Mouse (Mus musculus) cerebellum, postnatal 14 days (tissue): ENCODE measurements around the gene Ell.
"Not testable (repeated sequence)": the region's sequence is repeated elsewhere in the genome, so short reads cannot be mapped to it uniquely, and the experiment has no call there.

Source experiments
- DNase-seq, 2 experiments: peaks; one replicate each; pipeline ENCODE4 v3.0.0; 2021; ENCODE audit warnings: mixed read lengths in 2 of 2

The Ell gene

DNA sequence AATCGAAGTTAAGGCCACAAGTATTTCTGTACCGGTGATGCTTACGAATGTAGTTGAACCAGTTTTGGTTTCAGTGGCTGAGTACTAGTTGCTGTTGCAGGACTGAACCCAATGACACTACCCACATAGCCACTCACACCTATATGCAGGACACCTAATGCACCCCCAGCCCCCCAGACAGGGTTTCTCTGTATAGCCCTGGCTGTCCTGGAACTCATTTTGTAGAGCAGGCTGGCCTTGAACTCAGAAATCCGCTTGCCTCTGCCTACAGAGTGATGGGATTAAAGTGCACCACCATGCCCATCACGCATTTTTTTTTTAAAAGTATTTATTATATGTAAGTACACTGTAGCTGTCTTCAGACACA, 32.2 kb upstream of the Ell start:
- no peak for DNase-seq

DNA sequence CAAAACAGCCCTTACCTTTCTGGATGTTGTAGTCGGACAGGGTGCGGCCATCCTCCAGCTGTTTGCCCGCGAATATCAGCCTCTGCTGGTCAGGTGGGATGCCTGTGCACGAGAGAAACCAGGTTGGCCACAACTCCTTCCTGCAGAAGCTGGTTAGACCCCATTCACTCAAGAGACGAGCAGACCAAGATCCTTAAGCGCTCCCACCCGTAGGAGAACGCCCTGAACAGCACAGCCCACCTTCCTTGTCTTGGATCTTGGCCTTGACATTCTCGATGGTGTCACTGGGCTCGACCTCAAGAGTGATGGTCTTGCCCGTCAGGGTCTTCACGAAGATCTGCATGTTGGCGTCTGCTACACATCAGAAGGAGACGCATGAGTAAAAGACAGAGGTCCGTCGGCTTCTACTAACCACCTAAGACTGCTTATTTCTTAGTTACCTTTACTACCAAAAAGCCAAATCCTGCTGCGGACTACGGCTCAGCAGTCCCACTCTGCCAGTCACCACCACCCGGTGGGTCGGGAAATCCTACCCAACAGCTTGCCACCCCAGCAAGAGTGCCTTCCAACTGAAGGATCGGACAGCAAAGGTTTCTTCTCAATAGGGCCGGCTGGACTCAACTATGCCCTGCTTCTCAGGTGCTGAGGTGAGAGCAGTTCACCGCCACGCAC, 29.8 kb upstream of the Ell start:
- DNase-seq, result no peak

DNA sequence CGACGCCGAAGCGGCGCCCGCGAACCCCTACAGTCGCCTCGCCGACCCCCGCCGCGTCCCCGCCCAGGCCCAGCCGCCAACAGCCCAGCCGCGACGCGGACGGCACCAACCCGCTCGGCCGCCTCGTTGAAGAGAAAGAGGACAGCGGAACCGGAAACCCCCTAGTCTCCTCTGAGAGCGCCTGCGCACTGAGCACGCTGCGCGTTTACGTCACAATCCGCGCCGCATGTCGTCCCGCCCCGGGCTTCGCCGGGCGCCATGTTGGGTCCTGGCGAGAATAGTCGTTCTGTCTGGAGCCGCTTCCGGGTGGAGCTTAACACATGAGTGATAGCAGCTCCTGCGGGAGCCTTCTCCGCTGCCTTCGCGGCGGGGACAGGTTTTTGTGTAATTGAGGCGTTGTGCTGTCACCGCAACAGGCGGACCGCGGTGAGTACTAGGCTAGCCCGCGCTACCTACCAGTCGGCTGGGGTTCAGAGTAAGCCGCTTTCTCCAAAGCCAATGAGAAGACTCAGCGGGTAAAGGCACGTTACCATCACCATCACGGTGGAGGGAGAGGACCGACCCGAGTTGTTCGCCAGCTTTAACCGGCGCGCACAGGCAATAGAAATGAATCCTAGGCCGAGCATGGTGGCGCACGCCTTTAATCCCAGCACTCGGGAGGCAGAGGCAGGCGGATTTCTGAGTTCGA, 28.9 kb upstream of the Ell start, which contains the start of gene Uba52:
Gene Uba52, minus strand, starts transcription at position 574 of the 688 bp plus-strand sequence.
- peak; percentile 98 to 99 for DNase-seq

DNA sequence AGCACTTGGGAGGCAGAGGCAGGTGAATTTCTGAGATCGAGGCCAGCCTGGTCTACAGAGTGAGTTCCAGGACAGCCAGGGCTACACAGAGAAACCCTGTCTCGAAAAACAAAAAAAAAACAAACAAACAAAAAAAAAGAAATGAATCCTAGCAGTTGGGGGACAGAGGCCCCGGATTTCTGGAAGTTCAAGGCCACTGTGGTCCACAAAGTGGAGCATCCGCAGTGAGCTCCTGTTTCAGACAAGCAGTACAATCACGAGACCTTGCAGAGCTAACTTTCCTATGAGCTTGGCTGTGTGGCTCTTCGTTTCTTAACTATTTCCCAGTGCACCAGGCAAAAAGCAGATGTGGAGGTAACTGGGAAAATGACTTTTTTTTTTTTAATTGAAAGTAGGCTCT, 28.1 kb upstream of the Ell start:
- not testable (repeated sequence) for DNase-seq

DNA sequence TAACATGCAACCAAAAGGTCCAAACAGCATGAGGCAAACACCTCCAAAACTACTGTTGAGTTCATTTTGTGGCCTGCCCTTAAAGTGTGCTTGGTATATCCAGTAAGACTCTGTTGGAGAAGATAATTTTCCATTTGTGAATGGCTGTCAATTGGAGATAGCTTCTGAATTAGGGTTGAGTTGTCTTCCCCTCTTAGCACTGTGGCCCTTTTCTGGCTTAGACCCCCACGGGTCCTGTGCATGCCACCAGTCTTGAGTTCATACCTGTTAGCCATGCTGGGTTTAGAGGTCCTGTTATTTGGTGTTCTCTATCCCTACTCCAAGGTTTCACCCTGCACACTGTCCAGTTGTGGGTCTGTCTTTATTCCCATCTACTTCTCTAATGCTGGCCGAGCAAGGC, 27.5 kb upstream of the Ell start:
- no peak for DNase-seq

DNA sequence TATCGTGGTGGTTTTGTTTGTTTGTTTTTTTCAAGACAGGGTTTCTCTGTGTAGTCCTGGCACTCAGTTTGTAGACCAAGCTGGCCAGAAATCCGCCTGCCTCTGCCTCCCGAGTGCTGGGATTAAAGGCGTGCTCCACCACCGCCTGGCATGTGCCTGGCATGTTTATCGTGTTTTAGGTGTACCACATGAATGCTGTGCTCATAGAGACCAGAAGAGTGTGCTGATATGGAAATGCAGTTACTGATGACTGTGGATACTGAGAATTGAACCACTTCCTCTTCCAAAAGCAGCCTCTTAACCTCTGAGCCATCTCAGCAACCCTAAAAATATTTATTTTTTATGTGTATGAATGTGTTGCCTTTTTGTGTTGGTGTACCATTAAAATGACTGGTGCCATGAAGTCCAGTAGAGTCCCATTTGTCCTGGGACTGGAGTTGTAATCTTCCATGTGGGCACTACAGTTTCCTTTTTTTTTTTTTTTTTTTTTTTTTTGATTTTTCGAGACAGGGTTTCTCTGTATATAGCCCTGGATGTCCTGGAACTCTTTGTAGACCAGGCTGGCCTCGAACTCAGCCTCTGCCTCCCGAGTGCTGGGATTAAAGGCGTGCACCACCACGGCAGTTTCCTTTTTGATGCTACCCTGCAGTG, 26.9 kb upstream of the Ell start:
- no peak for DNase-seq

DNA sequence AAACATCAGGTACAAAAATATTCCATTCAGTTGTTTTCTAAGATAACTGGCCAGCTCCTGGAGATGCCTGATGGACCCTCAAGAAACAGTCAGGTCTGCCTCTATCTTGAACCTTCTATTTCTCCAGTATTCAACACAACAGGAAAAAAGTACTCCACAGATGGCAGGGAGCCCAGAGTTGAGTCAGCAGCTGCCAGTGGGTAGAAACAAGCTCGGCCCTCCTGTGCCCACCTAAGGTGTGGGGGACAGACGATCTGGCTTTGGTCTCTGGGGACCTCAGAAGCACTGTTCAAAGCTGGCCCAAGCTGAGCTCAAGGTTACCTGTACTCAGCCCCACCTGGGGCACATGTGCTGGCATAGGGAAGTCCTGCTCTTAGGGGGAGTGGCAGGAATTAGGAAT, 25.8 kb upstream of the Ell start:
- no peak for DNase-seq

DNA sequence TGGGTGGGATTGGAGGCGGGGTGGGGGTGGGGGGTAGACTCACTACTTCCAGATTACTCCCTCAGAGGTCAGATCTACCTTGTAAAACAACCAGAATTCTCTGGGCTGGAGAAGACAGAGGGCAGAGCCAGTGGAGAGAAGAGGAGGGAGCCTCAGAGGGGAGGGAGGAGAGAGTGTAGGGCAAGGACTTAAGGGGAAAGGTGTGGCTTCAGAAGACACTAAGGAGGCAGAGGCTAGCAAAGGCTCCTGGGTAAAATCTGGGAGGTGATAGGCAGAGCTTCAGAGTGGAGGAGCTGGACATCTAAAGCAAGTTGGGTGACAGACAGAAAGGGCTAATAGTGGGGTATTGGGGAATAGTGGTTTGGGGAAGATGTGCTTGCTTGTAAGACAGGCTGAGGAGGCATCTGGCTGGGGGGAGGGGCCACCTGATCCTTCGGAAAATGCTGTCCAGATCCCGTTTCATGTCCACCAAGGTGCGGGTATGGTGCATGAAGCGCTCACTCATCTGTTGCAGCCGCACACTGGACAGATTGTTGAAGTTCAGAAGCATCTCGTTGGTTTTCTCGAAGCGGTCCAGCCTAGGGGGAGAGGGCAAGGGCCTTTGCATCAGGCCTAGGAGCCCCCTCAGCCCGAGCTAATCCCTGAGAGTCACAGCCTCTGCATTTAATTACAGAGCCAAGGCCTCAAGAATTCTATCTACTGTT, 21.2 kb upstream of the Ell start:
- no peak for DNase-seq

DNA sequence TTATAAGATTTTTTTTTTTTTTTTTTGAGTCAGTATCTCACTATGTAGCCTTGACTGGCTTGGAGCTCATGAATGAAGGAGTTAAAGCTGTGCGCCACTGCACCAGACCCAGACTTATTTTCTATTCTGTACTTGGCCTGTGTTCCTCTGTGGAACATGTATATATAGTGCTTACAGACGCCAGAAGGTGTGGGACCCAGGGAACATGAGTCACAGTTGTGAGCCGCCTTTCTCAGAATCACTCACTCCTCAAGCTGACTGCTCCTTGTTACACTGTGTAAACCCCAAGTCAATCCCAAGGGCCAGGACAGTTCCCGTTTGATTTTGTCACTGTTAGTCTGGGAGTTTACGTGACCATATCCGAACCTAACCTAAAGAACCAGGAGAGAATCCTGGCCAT, 20.2 kb upstream of the Ell start:
- no peak for DNase-seq

DNA sequence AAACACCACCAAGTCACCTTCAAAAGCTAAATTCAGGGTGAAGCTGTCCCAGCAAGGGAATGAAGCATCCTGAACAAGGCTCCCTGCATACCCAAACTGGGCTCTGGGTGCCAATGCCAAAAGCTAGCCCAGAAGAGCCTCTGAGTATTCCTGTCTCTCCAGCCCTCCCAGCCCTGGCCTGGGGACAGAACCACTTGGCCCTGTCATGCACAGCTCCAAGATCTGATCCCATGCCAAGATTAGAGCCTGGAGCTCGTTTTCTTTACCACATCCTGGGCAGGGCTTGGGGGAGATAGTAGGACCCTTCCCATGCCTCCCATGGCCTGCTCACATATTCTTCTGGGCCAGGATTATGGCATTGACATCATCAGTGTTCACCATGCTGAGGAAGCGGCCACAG, 19.7 kb upstream of the Ell start:
- DNase-seq, result no peak

DNA sequence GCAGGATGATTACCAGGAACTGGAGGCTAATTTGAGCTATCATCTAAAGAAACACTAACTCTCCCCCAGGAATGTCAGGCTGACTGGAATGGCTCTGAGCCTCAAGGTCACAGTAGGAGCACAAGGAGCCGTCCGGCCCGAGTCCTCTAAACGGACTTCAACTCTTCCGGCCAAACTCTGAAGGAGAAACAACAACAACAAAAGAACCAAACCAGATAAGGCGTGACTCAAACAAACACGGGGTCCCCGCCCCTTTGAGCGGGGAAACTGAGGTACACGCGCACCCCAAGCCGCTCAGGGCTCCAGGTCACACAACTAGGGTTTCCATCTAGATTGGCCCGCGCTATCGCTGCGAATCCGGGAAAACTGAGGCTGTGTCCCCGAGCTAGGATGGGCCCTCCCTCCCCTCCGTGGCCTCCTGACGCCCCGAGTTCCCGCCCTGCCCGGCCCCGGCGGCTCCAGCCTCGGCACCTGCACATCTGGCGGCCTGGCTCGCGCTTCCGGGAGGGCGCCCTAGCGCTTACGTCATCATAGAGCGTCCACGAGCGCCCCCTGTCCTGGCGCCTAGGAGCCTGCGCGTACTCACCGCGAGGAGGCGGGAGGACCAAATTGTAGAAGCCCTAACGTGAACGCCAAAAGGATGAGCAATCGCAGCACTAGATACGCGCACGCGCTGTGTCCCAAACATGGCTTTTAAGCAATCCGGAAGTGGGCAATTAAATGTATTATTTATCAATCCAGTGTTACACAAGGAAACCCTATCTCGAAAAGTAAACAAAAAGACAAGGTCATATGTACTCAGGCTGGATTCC, 16.5 kb upstream of the Ell start:
- DNase-seq, result peak; percentile 96 to 97

DNA sequence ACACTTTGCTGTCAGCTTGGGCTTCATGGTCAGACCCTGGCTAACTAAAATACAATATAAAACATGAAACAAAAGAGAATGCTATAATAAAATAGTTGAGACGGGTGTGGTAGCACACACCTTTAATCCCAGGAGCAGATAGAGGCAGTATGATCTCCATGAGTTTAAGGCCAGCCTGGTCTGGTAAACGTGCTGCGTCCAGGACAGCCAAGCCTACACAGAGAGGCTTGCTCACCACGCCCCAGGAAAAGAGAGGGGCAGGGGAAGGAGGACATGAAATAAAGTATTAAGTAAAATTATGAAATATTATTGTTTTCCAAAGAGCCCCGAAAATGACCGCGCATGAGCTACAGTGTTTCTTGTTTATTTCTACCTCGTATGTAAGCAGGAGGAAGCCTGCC, 12.1 kb upstream of the Ell start:
- DNase-seq, result no peak

DNA sequence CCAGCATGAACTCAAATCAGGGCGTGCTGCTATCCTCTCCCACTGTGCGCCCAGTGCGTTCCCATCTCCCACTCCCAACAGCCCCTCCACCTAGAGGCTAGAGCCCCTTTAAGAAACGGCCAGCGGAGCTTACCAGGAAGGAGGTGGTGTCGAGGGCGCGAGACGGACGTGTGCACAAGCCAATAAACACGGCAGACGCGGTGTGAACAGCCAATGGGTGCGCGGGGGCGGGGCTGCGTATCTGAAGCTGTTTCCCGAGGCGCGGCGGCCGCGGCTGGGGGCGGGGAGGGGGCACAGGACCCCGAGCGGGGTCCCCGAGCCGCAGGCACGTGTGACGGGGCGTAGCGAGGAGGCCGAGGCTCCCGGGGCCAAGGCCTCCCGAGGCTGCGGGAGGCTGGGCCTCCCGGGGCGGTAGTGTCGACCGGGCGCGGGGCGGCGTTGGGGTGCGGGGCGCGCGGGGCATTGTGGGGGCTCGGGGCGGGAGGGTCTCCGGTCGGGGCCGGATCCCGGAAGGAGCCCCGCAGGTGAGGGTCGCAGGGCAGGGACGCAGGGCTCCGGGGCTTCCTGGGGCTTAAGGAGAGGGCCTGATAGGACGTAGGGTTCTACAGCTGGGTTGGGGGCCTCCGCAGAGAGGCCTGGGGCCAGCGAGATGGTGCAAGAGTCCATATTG, 11.6 kb upstream of the Ell start, which contains the start of the genes Fkbp8 and Kxd1:
Gene Fkbp8, plus strand, starts transcription at position 213 of the 670 bp plus-strand sequence.
Gene Kxd1, minus strand, starts transcription at position 445 of the 670 bp plus-strand sequence.
- peak; percentile 99 to 100 for DNase-seq

DNA sequence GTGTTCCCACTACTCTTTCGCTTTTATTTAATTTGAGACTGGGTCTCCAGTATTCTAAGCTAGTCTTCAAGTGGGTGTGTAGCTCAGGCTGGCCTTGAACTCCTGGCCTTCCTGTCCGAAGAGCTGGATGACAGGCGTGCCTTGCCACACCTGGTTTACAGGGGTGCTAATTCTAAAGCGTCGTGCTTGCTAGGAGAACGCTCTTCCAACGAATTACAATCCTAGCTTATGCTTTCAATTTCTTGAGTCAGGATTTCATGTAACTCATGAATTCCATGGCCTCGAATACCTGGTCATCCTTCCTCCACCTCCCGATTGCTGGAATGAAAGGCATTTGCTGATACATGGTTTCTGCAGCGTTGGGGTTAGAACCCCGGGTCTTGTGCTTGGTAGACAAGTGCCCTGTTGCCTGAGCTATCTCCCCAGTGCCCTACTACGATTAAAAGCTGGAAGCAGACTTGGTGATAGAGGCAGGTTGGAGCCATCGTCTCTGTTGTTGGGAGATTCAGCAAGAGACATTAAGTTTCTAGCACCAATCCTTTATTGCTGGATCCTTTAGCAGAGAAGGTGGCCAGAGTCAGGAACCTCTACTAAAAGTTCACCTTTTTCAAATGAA, 11.0 kb upstream of the Ell start:
- no peak for DNase-seq

DNA sequence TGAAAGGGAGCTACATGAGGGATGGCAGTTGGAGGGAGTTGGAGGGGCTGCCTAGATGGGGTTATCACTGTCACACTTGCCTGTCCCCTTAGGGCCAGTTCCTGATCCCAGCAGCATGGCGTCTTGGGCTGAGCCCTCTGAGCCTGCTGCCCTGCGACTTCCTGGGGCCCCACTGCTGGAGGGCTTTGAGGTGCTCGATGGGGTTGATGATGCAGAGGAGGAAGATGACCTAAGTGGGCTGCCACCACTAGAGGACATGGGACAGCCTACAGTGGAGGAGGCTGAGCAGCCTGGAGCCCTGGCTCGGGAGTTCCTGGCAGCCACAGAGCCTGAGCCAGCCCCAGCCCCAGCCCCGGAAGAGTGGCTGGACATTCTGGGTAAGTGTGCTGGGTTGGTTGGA, 10.0 kb upstream of the Ell start:
- no peak for DNase-seq

DNA sequence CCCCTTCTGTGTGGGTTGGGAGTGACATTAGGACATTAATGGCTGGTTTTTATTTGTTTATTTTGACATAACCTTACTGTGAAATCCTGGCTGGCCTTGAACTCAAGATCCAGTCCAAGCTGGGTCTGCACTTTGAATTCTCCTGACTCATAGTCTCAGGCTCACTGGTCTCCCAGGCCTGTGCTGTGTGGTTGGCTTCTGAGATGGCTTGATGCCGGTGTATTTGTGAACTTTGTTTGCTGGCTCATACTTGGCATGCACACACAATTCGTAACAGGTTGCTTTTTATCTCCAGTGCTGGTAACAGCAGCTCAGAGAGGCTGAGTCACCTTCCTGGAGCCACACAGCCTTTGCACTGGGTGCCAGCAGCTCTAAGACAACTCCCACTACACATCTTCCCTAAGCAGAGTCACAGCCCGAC, 9.5 kb upstream of the Ell start:
- DNase-seq, result no peak

DNA sequence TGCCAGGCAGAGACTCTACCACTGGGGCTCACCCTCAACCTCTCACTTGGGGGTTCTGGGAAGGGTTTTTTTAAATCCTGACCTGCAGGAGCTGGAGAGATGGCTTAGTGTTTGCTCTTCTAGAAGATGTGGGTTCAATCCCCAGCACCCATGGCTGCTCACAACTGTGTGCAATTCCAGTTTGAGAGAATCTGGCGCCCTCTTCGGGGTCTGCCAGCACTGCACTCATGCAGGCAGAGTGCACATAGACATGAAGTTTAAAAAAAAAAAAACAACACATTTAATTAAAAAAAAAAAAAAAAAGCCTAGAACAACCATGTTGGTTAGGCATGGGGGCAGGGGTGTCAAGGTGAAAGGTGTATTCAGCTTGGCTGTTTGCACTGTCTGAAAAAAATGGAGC, 8.9 kb upstream of the Ell start:
- DNase-seq, result peak in 1 of 2 experiments; percentile 44

DNA sequence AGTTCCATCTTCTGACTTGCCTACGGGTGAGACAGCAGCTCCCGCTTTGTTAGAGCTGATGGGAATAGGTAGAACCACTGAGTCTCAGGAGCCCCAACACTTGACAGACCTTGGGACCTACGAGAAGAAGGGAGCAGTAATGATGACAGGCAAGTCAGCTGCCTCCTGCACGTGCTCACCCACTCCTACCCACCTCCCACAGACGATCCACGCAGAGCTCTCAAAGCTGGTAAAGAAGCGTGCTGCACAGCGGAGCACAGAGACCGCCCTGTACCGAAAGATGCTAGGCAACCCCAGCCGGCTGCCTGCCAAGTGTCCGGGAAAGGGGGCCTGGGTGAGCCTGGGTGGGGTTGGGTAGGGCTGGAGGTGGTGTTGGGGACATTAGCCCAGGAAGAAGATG, 5.0 kb upstream of the Ell start:
- DNase-seq, result no peak

DNA sequence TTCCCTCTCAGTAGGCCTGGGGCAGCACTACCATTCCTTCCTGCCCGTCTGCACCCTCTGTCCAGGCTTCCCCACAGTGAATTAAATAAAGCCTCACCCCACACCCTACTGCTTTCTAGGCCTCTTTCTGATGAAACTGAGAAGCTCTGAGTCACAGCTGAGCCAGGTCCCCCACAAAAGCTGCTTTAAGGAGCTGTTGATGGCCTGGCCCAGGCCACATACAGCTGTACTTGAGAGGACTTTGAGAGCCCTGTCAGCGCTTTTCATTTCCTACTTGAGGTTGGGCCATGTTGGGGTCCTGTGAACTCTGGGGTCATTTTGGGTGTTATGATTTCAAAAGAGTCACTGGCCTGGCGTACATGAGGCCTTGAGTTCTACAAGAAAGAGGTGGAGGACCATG, 4.0 kb upstream of the Ell start:
- no peak for DNase-seq

DNA sequence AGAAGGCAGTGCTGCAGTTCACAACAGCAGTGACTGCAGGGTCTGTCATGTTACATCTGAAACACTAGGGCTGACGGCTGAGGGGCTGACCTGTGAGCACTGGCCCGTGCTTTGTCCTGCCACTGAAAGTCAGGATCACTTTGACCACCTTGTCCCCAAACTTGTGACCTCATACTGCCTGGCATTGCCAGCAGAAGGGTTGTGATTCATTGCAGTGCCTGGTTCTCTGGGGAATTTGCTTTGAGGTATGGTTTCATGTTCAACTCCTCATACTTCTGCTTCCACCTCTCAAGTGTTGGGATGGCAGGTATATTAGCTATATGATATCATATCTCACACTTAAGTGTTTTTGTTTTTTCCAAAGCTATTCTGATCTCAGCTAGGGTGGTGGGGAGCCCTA, 3.6 kb upstream of the Ell start:
- DNase-seq, result no peak

DNA sequence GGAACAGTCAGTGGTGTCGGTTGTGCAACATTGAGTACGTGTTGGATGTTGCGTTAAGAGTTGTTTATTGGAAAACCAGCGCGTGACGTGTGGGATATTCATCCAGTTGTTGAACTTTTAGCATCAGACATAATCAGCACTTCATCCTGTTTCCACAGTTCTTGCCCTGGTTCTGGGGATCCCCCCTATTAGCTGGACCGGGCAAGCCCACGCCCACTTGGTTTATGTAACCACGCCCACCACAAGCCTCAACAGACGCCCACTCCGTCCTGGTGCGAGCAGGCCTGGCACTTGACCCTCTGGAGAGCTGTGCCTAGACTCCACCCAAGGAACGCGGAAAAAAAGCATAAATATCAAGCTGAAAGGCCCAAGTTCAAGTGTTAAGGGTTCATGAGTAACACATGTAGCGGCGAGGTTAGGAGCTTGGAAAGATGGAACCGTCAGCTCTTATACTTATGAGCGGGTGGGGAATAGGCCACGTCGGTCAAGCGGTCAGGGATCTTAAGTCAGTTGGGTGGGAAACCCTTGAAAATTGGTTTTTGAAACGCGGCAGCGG, 1.2 kb upstream of the Ell start:
- DNase-seq, result peak; percentile 52
